ENCODE assay signal across 17 mouse cellular contexts in the genomic region with DNA sequence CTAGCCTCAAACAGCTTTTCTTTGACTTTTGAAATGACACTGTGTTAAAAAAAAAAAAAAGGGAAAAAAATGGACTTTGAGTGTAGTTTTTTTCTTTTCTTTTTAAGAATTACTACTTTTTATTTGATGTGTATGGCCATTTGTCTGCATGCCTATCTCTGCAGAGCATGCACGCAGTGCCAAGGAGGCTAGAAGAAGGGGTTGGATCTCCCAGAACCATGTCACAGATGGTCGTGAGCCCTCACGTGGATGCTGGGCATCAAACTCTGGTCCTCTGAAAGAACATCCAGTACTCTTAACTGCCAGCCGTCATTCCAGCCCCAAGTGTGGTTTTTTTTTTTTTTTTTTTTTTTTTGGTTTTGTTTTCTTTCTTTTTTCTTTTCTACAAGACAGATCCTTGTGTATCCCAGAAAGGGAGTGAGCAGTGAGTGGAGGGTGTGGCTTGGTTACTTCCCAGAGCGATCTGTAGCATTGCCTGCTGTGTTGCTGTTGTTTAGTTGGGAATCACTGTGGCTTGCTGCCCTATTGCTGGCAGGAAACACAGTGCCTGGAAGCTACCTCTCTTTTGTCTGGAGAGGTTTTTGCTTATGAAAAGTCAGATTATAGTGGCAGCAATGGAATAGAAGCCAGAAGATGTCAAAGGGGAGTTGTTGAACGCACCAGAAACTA. TPM values are rescaled to one million over a fixed set of nuclear protein-coding genes. Genes with fewer than 3 reads are reported as not detected.
"Had no signal": no experiment of that assay in that cellular context is flagged by ENCODE, and none has a peak within 500 bp of the region (broad histone marks: within the 10 kb centered on the region; RNA-seq: fewer than 3 reads in every experiment).

No protein-coding gene starts in this region.

- H3K27me3 ChIP-seq: neural tube, embryonic 12.5 days had no signal

- H3K36me3 ChIP-seq: limb, embryonic 13.5 days; midbrain, embryonic 10.5 days; neural tube, embryonic 12.5 days had no signal

- H3K9me3 ChIP-seq: limb, embryonic 13.5 days; midbrain, embryonic 10.5 days; neural tube, embryonic 12.5 days had no signal

- H3K27ac ChIP-seq: limb, embryonic 13.5 days; liver, embryonic 14.5 days; midbrain, embryonic 10.5 days; neural tube, embryonic 12.5 days had no signal

- H3K9ac ChIP-seq: limb, embryonic 13.5 days; liver, embryonic 14.5 days; neural tube, embryonic 12.5 days had no signal

- H3K4me3 ChIP-seq: limb, embryonic 13.5 days; midbrain, embryonic 10.5 days; neural tube, embryonic 12.5 days had no signal

- DNase-seq: kidney, postnatal 10 days; left cerebral cortex, postnatal 4 days; lung, adult 18-20 months; lung, postnatal 10 days; lung, postnatal 4 days; midbrain, embryonic 14.5 days; retina, postnatal 1 day; right cerebral cortex, postnatal 4 days; thymus, postnatal 36 days had no signal

RNA-seq across cellular contexts. Expression of gene Gpr1, which starts 4.3 kb away (rescaled TPM):
- total RNA-seq: liver, adult 2 months; megakaryocyte, adult 5-6 weeks; monocyte, adult 5-6 weeks; neutrophil, adult 5-6 weeks had no signal
- polyA plus RNA-seq: liver, adult 2 months; liver, embryonic 14.5 days had no signal
